Mouse (Mus musculus) thymus, postnatal 4 days (tissue): ENCODE results near the gene Caskin1.

ENCODE experiments used
- DNase-seq: peaks from one replicate; pipeline ENCODE4 v3.0.0; 2021

Gene Caskin1

DNA sequence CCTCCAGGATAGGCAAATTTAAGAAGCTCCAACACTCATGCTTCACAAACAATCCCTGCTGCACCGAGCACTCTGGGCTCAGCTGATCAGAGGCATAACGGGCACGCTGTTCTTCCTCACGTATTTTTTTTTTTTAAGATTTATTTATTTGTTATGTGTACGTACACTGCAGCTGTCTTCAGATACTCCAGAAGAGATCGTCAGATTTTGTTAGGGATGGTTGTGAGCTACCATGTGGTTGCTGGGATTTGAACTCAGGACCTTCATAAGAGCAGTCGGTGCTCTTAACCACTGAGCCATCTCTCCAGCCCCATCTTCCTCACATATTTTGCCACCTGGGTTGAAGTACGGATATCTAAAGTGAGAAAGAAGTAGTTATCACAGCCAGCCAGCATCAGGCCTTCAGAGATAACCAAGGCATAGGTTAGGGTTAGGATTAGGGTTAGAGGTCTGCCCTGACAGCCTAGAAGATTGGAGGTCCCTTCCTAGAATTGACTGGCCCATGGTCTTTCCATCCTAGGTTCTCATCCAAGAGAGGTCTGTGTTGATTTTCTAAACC is 45.8 kb downstream of the Caskin1 start, which contains the start of gene Rab26:
TSS of gene Rab26 (minus strand) at position 51 of the 559 bp plus-strand sequence.
- no peak for DNase-seq

- no peak for DNase-seq
Observed at GRCm38 (mm10) chr17:24535300-24535699, 46.9 kb downstream of the Caskin1 start.

DNA sequence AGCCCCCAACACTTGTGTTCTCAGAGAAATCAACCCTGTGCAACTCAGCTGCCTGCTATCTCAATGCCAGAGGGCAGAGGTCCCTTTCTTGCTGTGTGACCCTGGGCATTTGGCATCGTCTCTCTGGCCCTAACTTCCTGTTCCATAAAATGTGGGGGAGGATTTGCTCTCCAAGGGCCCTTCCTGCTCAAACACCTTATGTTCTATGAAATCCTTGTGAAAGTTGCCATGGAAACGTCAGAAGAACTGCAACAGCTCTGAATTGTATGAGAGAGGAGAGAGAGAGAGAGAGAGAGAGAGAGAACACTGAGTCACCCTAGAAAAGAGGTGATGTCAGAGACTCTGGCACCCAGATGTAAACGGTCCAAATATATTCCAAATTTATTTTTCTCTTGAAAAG is 49.1 kb downstream of the Caskin1 start:
- DNase-seq = no peak

DNA sequence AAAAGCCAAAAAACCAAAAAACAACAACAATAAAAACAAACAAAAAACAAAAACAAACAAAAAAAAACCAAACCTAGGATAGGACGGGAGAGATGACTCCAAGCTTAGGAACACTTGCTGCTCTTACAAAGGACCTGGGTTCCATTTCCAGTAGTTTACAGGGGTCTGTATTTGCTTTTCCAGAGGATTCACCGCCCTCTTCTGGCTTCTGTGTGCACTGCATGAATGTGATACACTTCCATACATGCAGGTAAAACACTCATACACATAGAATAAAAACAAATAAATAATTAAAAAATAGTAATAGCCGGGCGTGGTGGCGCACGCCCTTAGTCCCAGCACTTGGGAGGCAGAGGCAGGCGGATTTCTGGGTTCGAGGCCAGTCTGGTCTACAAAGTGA is 50.5 kb downstream of the Caskin1 start:
- peak; percentile 80 for DNase-seq

- peak; percentile 68 for DNase-seq
Observed at GRCm38 (mm10) chr17:24540375-24540774, 52.0 kb downstream of the Caskin1 start.

DNA sequence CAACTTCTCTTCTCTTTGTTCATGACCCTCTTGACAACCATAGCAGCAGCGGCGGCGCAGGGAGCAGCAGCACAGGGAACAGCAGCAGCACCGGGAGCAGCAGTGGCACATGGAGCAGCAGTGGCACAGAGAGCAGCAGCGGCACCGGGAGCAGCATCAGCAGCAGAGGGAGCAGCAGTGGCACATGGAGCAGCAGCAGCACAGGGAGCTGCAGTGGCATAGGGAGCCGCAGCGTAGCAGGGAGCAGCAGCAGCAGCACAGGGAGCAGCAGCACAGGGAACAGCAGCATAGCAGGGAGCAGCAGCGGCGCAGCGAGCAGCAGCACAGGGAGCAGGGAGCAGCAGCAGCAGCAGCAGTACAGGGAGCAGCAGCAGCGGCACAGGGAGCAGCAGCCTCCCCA is 56.2 kb downstream of the Caskin1 start:
- no peak for DNase-seq

- no peak for DNase-seq
Observed at GRCm38 (mm10) chr17:24545247-24545646, 56.8 kb downstream of the Caskin1 start.

GRCm38 (mm10) chr17:24546234-24546633 is 57.8 kb downstream of the Caskin1 start:
- DNase-seq = no peak

GRCm38 (mm10) chr17:24548435-24548834 is 60.0 kb downstream of the Caskin1 start:
- peak; percentile 44 for DNase-seq

- peak; percentile 51 for DNase-seq
Observed at GRCm38 (mm10) chr17:24548921-24549617, 60.7 kb downstream of the Caskin1 start.

DNA sequence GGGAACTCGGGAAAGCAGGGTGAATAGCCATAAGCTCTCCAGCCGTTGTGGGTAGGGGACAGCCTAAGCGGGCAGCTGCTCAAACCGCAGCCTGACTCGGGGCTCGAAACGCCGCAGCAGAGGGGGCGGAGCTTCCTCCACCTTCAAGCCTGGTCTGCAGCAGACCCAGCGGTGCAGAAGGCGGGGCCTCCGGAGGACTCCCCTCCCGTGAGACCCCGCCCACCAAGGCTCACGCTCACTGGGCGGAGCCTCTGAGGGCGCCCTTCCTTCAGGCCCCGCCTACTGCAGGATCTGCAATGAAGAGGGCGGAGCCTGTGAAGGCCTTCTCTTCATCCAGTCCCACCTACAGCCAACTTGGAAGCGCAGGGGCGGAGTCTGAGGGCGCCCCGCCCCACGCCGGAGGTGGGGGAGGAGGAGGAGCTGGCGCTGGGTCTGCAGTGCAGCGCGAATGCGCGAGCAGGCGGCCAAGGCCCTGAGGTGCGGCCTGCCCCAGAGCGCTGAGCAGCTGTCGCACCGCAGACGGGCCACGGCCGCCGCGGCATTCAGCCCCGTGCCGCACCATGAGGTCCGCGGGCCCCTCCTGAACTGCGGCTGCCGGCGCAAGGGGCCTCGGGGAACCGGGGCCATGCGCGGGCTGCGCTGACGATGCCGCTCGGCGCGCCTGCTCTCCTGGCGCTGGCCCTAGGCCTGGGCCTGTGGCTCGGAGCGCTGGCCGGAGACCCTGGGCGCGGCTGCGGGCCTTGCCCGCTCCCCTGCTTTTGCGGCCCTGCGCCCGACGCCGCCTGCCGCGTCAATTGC is 61.4 kb downstream of the Caskin1 start, which contains the start of gene Pkd1:
TSS of gene Pkd1 (plus strand) at position 217 of the 798 bp plus-strand sequence.
- DNase-seq = peak; percentile 99

- DNase-seq = peak; percentile 76
Observed at GRCm38 (mm10) chr17:24550416-24551049, 62.1 kb downstream of the Caskin1 start.

DNA sequence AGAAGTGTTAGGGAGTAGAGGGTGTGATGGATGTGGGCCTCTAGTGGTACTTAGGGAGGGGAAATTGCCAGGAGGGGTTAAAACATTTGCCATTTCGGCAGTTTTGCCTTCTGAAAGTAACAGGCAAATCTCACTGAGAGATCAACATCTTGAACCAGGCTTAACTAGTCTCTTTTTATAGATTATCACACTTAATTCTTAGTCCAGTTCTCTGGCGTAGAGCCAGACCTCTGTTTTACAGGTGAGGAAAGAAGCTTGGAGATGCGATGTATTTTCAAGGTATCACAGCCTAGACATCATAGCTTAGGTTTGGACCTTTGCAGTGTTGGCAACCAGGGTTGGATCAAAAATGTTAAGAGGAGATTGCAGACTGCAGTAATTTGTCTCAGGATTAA is 62.6 kb downstream of the Caskin1 start:
- DNase-seq = no peak

DNA sequence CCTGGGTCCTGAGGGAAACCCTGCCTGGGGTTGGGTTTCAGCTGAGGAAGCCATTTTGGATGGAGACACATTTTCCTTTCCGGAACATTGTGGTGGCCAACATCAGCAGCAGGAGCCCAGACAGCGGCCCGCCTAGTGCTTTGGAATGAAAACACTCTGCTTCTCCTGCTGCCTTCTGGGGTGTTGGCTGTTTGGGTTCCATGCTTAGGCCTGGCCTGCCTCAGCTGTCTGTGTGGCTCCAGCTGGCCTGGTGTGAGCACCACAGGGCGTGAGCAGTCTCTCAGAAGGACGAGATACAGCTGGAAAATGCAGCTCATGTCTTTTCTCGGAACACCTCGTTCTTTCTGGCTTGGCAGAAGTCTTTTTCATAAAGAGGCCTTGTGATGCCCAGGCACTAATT is 68.7 kb downstream of the Caskin1 start:
- DNase-seq = no peak
